Mouse (Mus musculus): ENCODE results near the gene Pigk.

- TF ChIP-seq GATA1 (IDR thresholded peaks at IDR 0.05; ENCODE audit: borderline replicate concordance, low read length) (no peak), FLI1 (IDR thresholded peaks at IDR 0.05; ENCODE audit: low read length) (no peak)
Observed at GRCm38 (mm10) chr3:152728238-152728637, 14.3 kb downstream of the Pigk start.
